Mouse (Mus musculus): ENCODE data around the gene Nav2. TPM values are rescaled to one million over a fixed set of nuclear protein-coding genes. Genes with fewer than 3 reads are reported as not detected.

Nav2 gene
- polyA plus RNA-seq, 1 experiment from 2014 or later, result 25.6 TPM

GRCm38 (mm10) chr7:49025991-49026390, 117.5 kb downstream of the Nav2 start:
- 0 out of 2 replicates have a peak, but pooled peaks cover 3% of the 10 kb centered on the region for H3K9me3 ChIP-seq
- DNase-seq (ENCODE audit: low spot score), result no peak
- no peak overlapping the region for H3K4me3 ChIP-seq
- H3K4me1 ChIP-seq (replicated peaks), result peaks cover 29% of the 10 kb centered on the region
- peaks cover 1% of the 10 kb centered on the region; the same call in 1 of the 2 replicates for H3K36me3 ChIP-seq
- no peak overlapping the region for H3K27ac ChIP-seq
- peaks cover 16% of the 10 kb centered on the region for H3K27me3 ChIP-seq (ENCODE audit: insufficient read depth, poor library complexity, severe bottlenecking)
- 83% methylated on average over 3 of the region's 3 CpGs for WGBS

GRCm38 (mm10) chr7:49026466-49026865, 118.0 kb downstream of the Nav2 start:
- Histone ChIP-seq H3K27ac (no peak overlapping the region), H3K27me3 (ENCODE audit: insufficient read depth, poor library complexity, severe bottlenecking) (peaks cover 16% of the 10 kb centered on the region), H3K4me1 (replicated peaks) (peaks cover 28% of the 10 kb centered on the region), H3K9me3 (0 out of 2 replicates have a peak, but pooled peaks cover 3% of the 10 kb centered on the region), H3K36me3 (no peaks in the 10 kb centered on the region; the same call in 1 of the 2 replicates), H3K4me3 (no peak overlapping the region)
- no peak for DNase-seq (ENCODE audit: low spot score)
- WGBS, result 72% methylated on average over 5 of the region's 5 CpGs

- peaks cover 16% of the 10 kb centered on the region for H3K27me3 ChIP-seq (ENCODE audit: insufficient read depth, poor library complexity, severe bottlenecking)
- H3K4me3 ChIP-seq, result no peak overlapping the region
- no peak for DNase-seq (ENCODE audit: low spot score)
- H3K9me3 ChIP-seq, result no peaks in the 10 kb centered on the region
- peak overlapping the region; percentile 40 for H3K27ac ChIP-seq
- WGBS, result 39% methylated on average over 10 of the region's 10 CpGs
- H3K4me1 ChIP-seq (replicated peaks), result peaks cover 28% of the 10 kb centered on the region
- no peaks in the 10 kb centered on the region for H3K36me3 ChIP-seq
Measured at GRCm38 (mm10) chr7:49029282-49030012, 120.9 kb downstream of the Nav2 start.

- H3K4me3 ChIP-seq, result no peak overlapping the region
- H3K36me3 ChIP-seq, result no peaks in the 10 kb centered on the region
- H3K27me3 ChIP-seq (ENCODE audit: insufficient read depth, poor library complexity, severe bottlenecking), result peaks cover 10% of the 10 kb centered on the region
- DNase-seq (ENCODE audit: low spot score), result no peak
- no peaks in the 10 kb centered on the region for H3K9me3 ChIP-seq
- WGBS, result 92% methylated on average over 4 of the region's 4 CpGs
- peak overlapping the region; percentile 16; the same call in 1 of the 2 replicates for H3K27ac ChIP-seq
- H3K4me1 ChIP-seq (replicated peaks), result peaks cover 15% of the 10 kb centered on the region
Measured at GRCm38 (mm10) chr7:49032216-49032615, 123.7 kb downstream of the Nav2 start.

- Histone ChIP-seq H3K27me3 (ENCODE audit: insufficient read depth, poor library complexity, severe bottlenecking) (0 out of 2 replicates have a peak, but pooled peaks cover 2% of the 10 kb centered on the region), H3K4me3 (no peak overlapping the region), H3K36me3 (no peaks in the 10 kb centered on the region), H3K9me3 (no peaks in the 10 kb centered on the region), H3K27ac (no peak overlapping the region), H3K4me1 (replicated peaks) (peaks cover 18% of the 10 kb centered on the region)
- DNase-seq (ENCODE audit: low spot score), result no peak
- 88% methylated on average over 2 of the region's 2 CpGs for WGBS
Measured at GRCm38 (mm10) chr7:49034253-49034652, 125.7 kb downstream of the Nav2 start.

- 0 out of 2 replicates have a peak overlapping the region, but pooled peaks have one; percentile 36 for H3K27ac ChIP-seq
Measured at GRCm38 (mm10) chr7:49040163-49040562, 131.6 kb downstream of the Nav2 start.

GRCm38 (mm10) chr7:49041334-49042070, 133.0 kb downstream of the Nav2 start:
- Histone ChIP-seq H3K4me3 (no peak overlapping the region), H3K4me1 (replicated peaks) (peaks cover 81% of the 10 kb centered on the region), H3K9me3 (no peaks in the 10 kb centered on the region), H3K36me3 (no peaks in the 10 kb centered on the region), H3K27me3 (ENCODE audit: insufficient read depth, poor library complexity, severe bottlenecking) (peaks cover 6% of the 10 kb centered on the region; the same call in 1 of the 2 replicates), H3K27ac (peak overlapping the region; percentile 72)
- WGBS, result 32% methylated on average over 4 of the region's 4 CpGs
- DNase-seq (ENCODE audit: low spot score), result peak; percentile 50

More at GRCm38 (mm10) chr7:49040163-49040562, 131.6 kb downstream of the Nav2 start:
- H3K36me3 ChIP-seq, result no peaks in the 10 kb centered on the region
- H3K4me1 ChIP-seq (replicated peaks), result peaks cover 67% of the 10 kb centered on the region
- no peak overlapping the region for H3K4me3 ChIP-seq
- peaks cover 6% of the 10 kb centered on the region; the same call in 1 of the 2 replicates for H3K27me3 ChIP-seq (ENCODE audit: insufficient read depth, poor library complexity, severe bottlenecking)
- DNase-seq (ENCODE audit: low spot score), result no peak
- no peaks in the 10 kb centered on the region for H3K9me3 ChIP-seq
- 73% methylated on average over 8 of the region's 8 CpGs for WGBS

GRCm38 (mm10) chr7:49045499-49046346, 137.2 kb downstream of the Nav2 start:
- H3K36me3 ChIP-seq, result no peaks in the 10 kb centered on the region
- peaks cover 87% of the 10 kb centered on the region for H3K4me1 ChIP-seq (replicated peaks)
- no peak for DNase-seq (ENCODE audit: low spot score)
- H3K4me3 ChIP-seq, result no peak overlapping the region
- WGBS, result 80% methylated on average over 6 of the region's 6 CpGs
- peak overlapping the region; percentile 69 for H3K27ac ChIP-seq
- H3K27me3 ChIP-seq (ENCODE audit: insufficient read depth, poor library complexity, severe bottlenecking), result peaks cover 6% of the 10 kb centered on the region; the same call in 1 of the 2 replicates
- no peaks in the 10 kb centered on the region for H3K9me3 ChIP-seq

- Histone ChIP-seq H3K4me1 (replicated peaks) (peaks cover 89% of the 10 kb centered on the region), H3K27me3 (ENCODE audit: insufficient read depth, poor library complexity, severe bottlenecking) (peaks cover 6% of the 10 kb centered on the region; the same call in 1 of the 2 replicates), H3K36me3 (no peaks in the 10 kb centered on the region), H3K9me3 (no peaks in the 10 kb centered on the region), H3K27ac (peak overlapping the region; percentile 69), H3K4me3 (no peak overlapping the region)
- WGBS, result 57% methylated on average over 6 of the region's 6 CpGs
- no peak for DNase-seq (ENCODE audit: low spot score)
Measured at GRCm38 (mm10) chr7:49046347-49046989, 138.0 kb downstream of the Nav2 start.

- Histone ChIP-seq H3K27me3 (ENCODE audit: insufficient read depth, poor library complexity, severe bottlenecking) (peaks cover 6% of the 10 kb centered on the region; the same call in 1 of the 2 replicates), H3K27ac (peak overlapping the region; percentile 43; the same call in 1 of the 2 replicates), H3K4me1 (replicated peaks) (peaks cover 89% of the 10 kb centered on the region), H3K36me3 (no peaks in the 10 kb centered on the region), H3K4me3 (no peak overlapping the region), H3K9me3 (no peaks in the 10 kb centered on the region)
- WGBS, result 70% methylated on average over 8 of the region's 8 CpGs
- DNase-seq (ENCODE audit: low spot score), result no peak
Measured at GRCm38 (mm10) chr7:49047336-49047735, 138.8 kb downstream of the Nav2 start.

GRCm38 (mm10) chr7:49052871-49053618, 144.5 kb downstream of the Nav2 start:
- Histone ChIP-seq H3K9me3 (no peaks in the 10 kb centered on the region), H3K36me3 (no peaks in the 10 kb centered on the region), H3K27ac (peak overlapping the region; percentile 85), H3K4me1 (replicated peaks) (peaks cover 74% of the 10 kb centered on the region), H3K4me3 (no peak overlapping the region), H3K27me3 (ENCODE audit: insufficient read depth, poor library complexity, severe bottlenecking) (peaks cover 6% of the 10 kb centered on the region; the same call in 1 of the 2 replicates)
- WGBS, result 63% methylated on average over 9 of the region's 9 CpGs
- peak; percentile 63 for DNase-seq (ENCODE audit: low spot score)

All from hindbrain, embryonic 10.5 days (tissue).